Mouse (Mus musculus): Measurements from ENCODE around the gene Nedd4.

DNA sequence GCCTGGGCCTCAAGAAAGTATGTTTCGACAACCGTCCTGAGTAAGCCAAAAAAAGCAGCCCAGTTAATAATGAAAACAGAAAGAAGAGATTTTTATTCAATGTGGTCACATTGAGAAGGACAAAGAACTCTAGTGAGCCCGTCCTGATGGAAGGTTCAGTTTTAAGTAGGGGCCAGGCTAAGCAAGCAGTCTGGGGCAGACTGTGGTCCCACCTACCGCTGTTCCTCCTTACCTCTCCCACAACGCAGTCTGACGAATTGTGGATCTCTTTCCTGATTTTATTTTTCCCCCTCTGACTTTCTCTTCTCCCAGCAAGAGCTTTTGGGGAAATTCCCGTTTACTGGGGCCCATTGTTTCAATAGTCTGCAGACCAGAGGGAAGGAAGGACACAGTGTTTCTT lies 21.5 kb upstream of the Nedd4 start:
- TF ChIP-seq CTCF (IDR thresholded peaks at IDR 0.05; ENCODE audit: extremely low read depth, insufficient read depth, low read length) (no peak), POLR2A (IDR thresholded peaks at IDR 0.05; ENCODE audit: extremely low read depth, insufficient read depth, low read length) (no peak)
